Mouse (Mus musculus) liver, adult 2 months (tissue): ENCODE data around the gene Olfr1469. TPM values are rescaled to one million over a fixed set of nuclear protein-coding genes. Genes with fewer than 3 reads are reported as not detected.
"Not testable (repeated sequence)": the region's sequence is repeated elsewhere in the genome, so short reads cannot be mapped to it uniquely, and the experiment has no call there.

Source experiments
- DNase-seq: peaks from one replicate; pipeline ENCODE4 v3.0.0-alpha.2; 2011; ENCODE audit warnings: low read depth, low spot score; ENCODE audit errors: extremely low read depth
- H3K27ac ChIP-seq: fragments of 200-500 bp; replicated peaks from 2 replicates; pipeline ENCODE4 v1.5.1; 2012; ENCODE audit warnings: low read depth, mild to moderate bottlenecking, control low read depth, inconsistent platforms, low read length; ENCODE audit not compliant: insufficient read depth
- H3K27me3 ChIP-seq: fragments of 200-500 bp; 2 replicates; pipeline ENCODE4 v1.6.1; 2012; ENCODE audit warnings: mild to moderate bottlenecking, moderate library complexity, low read length, inconsistent platforms; ENCODE audit not compliant: control insufficient read depth, insufficient read depth
- H3K36me3 ChIP-seq: fragments of 200-500 bp; 2 replicates; pipeline ENCODE4 v1.6.1; 2012; ENCODE audit warnings: low read length, inconsistent platforms; ENCODE audit not compliant: control insufficient read depth, insufficient read depth
- H3K4me1 ChIP-seq: fragments of 200-500 bp; 2 replicates; pipeline ENCODE4 v1.6.1; 2011; ENCODE audit warnings: low read length; ENCODE audit not compliant: control insufficient read depth, insufficient read depth
- H3K4me3 ChIP-seq: fragments of 200-500 bp; 2 replicates; pipeline ENCODE4 v1.5.1; 2011; ENCODE audit warnings: low read depth, mild to moderate bottlenecking, control low read depth, low read length, moderate library complexity; ENCODE audit not compliant: insufficient read depth
- H3K79me2 ChIP-seq: fragments of 200-500 bp; 2 replicates; pipeline ENCODE4 v1.6.1; 2012; ENCODE audit warnings: inconsistent platforms, mild to moderate bottlenecking, low read length, moderate library complexity; ENCODE audit not compliant: control insufficient read depth, insufficient read depth
- H3K9ac ChIP-seq: fragments of 200-500 bp; 2 replicates; pipeline ENCODE4 v1.6.1; 2012; ENCODE audit warnings: low read depth, mild to moderate bottlenecking, control low read depth, inconsistent platforms, low read length
- CTCF ChIP-seq: fragments of 200-500 bp; IDR thresholded peaks from 2 replicates; pipeline ENCODE4 v1.5.1; 2011; ENCODE audit warnings: low read depth, low read length, control low read depth
- POLR2A ChIP-seq: fragments of 200-500 bp; IDR thresholded peaks from 2 replicates; pipeline ENCODE4 v1.6.1; 2011; ENCODE audit warnings: low read length, control low read depth; ENCODE audit not compliant: insufficient read depth; ENCODE audit errors: extremely low read depth
- WGBS: fragments of 180-500 bp; shearing (Covaris S2); methylation state at CpG from one replicate; pipeline ENCODE4 v1.1.7; 2018; 5-methylcytosine and 5-hydroxymethylcytosine counted together
- polyA plus RNA-seq: library from polyadenylated mRNA; depleted of rRNA; stranded (reverse); fragments of >200 nt; gene quantifications from 2 replicates; pipeline ENCODE4 v1.2.3, GENCODE M21; 2012; rRNA removed
- total RNA-seq: library from RNA; depleted of rRNA; stranded (reverse); fragments of >200 nt; gene quantifications from 2 replicates; pipeline ENCODE4 v1.2.3, GENCODE M21; 2014; rRNA removed

The Olfr1469 gene
- total RNA-seq (not detected in 2 replicates), polyA plus RNA-seq (not detected in 2 replicates)

DNA sequence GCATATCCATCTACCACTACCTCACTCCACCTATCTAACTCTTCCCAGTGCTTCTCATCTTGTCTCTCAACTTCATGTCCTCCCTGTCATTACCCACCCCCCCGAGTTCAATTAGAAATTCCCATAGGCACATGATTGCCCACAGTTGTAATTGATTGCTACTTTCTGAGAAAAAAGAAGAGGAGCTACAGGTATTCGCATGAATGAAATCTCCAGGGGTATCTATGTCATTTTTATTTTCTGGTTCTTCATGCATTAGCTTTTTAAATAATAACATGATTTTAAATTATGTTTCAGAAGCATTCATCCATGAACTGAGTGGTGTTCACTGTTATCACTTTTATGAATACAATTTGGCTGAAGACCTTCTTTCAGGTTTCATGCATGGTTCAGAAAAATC, at the start of gene Olfr1469:
Olfr1469 (plus strand) TSS at position 301 of the 400 bp plus-strand sequence.
- TF ChIP-seq CTCF (no peak), POLR2A (no peak)
- 66% methylated on average over 2 of the region's 2 CpGs for WGBS

DNA sequence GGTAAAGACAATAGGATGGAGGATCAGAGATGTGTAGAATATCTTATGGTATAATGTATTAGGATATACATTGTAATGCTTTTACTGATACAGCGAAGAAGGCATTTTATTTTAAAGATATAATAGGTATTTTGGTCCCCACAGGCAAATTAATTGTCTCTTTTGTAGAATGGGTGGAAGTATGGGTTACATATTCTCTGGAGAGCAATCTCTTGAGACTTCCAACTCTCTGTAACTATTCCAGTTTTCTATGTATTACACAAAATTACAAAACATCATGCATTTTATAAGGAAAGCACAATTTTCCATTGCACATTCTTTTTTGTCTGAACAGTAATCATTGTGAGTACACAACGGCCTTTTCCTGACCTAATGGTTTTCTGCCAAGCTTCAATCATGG, 45.7 kb upstream of the Olfr1469 start, which contains the start of gene Olfr1467:
Olfr1467 (plus strand) TSS at position 301 of the 400 bp plus-strand sequence.
- Histone ChIP-seq H3K9ac (no peak within 1 kb of the TSS), H3K36me3 (no peaks in the 10 kb centered on the region), H3K27me3 (no peaks in the 10 kb centered on the region), H3K4me3 (no peak within 1 kb of the TSS), H3K4me1 (no peaks in the 10 kb centered on the region), H3K79me2 (no peaks in the 10 kb centered on the region), H3K27ac (no peak within 1 kb of the TSS)
- 62% methylated on average over 2 of the region's 2 CpGs for WGBS
- DNase-seq, result no peak
- TF ChIP-seq CTCF, result no peak
- TF ChIP-seq POLR2A, result no peak

More for the DNA sequence above, at the start of gene Olfr1469:
- H3K27ac ChIP-seq, result no peak within 1 kb of the TSS
- no peak within 1 kb of the TSS for H3K9ac ChIP-seq
- no peaks in the 10 kb centered on the region for H3K4me1 ChIP-seq
- H3K36me3 ChIP-seq, result no peaks in the 10 kb centered on the region
- no peak for DNase-seq
- no peak within 1 kb of the TSS for H3K4me3 ChIP-seq
- no peaks in the 10 kb centered on the region for H3K27me3 ChIP-seq
- no peaks in the 10 kb centered on the region for H3K79me2 ChIP-seq

DNA sequence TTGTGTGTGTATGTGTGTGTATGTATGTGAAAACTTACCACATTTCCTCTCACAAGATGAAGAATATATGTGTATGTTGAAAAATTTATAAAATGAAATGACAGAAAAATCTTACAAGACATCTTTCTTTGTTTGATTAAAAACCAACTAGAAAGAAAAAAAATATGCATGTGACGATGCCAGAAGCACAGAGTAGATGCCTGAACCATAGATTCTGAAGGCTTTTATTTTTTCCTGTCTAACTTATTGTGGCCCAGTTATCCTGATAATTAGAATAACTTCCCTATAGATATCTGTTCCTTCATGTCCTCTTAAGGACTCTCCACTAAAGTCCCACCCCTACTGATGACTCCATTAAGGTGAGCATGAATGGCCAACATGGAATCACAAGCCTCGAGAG, 35.5 kb downstream of the Olfr1469 start, which contains the start of gene Olfr1471:
Olfr1471 (plus strand) TSS at position 301 of the 400 bp plus-strand sequence.
- H3K9ac ChIP-seq, H3K4me1 ChIP-seq, H3K36me3 ChIP-seq, H3K27ac ChIP-seq, H3K4me3 ChIP-seq, H3K79me2 ChIP-seq, H3K27me3 ChIP-seq, DNase-seq: not testable (repeated sequence)
- WGBS, result 57% methylated on average over 2 of the region's 2 CpGs

DNA sequence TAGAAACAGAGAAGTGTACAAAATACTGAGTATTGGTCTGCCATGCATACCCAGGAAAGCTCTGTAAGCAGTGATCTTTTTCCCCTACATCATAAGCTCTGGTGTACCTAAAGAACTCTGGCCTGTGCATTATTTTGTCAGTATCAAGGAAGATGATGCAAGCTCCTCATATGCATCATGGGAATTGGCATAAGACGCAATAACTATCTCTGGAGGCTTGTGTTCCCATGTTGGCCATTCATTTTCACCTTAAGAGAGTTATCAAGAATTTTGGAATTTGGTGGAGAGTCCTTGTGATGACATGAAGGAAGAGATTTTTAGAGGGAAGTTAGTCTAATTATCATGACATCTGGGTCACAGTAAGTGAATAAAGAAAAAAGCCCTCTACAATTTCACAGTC, 48.3 kb downstream of the Olfr1469 start, which contains the start of gene Olfr1472:
Olfr1472 (minus strand) TSS at position 101 of the 400 bp plus-strand sequence.
- no peak for TF ChIP-seq POLR2A
- no peak for TF ChIP-seq CTCF
- WGBS, result 69% methylated on average over 1 of the region's 1 CpGs

More for the DNA sequence above, 48.3 kb downstream of the Olfr1469 start, which contains the start of gene Olfr1472:
- H3K4me1 ChIP-seq, result no peaks in the 10 kb centered on the region
- no peak within 1 kb of the TSS for H3K9ac ChIP-seq
- no peak for DNase-seq
- no peak within 1 kb of the TSS for H3K27ac ChIP-seq
- no peaks in the 10 kb centered on the region for H3K79me2 ChIP-seq
- H3K36me3 ChIP-seq, result no peaks in the 10 kb centered on the region
- H3K4me3 ChIP-seq, result no peak within 1 kb of the TSS
- no peaks in the 10 kb centered on the region for H3K27me3 ChIP-seq

Other genes starting within 250 kb of the Olfr1469 start
- not detected in 2 replicates for gene Olfr1461, start 244.8 kb upstream of the Olfr1469 start, total RNA-seq
- gene Olfr1461, start 244.8 kb upstream of the Olfr1469 start, polyA plus RNA-seq, result not detected in 2 replicates
- gene Olfr1462, start 222.1 kb upstream of the Olfr1469 start, total RNA-seq, result not detected in 2 replicates
- not detected in 2 replicates for gene Olfr1462, start 222.1 kb upstream of the Olfr1469 start, polyA plus RNA-seq
- not detected in 2 replicates for gene Olfr1463, start 176.5 kb upstream of the Olfr1469 start, total RNA-seq
- not detected in 2 replicates for gene Olfr1463, start 176.5 kb upstream of the Olfr1469 start, polyA plus RNA-seq
- gene Olfr1465, start 92.3 kb upstream of the Olfr1469 start, total RNA-seq, result not detected in 2 replicates
- not detected in 2 replicates for gene Olfr1465, start 92.3 kb upstream of the Olfr1469 start, polyA plus RNA-seq
- not detected in 2 replicates for gene Olfr1466, start 69.0 kb upstream of the Olfr1469 start, total RNA-seq
- gene Olfr1466, start 69.0 kb upstream of the Olfr1469 start, polyA plus RNA-seq, result not detected in 2 replicates
- not detected in 2 replicates for gene Olfr1467, start 45.6 kb upstream of the Olfr1469 start, total RNA-seq
- not detected in 2 replicates for gene Olfr1467, start 45.6 kb upstream of the Olfr1469 start, polyA plus RNA-seq
- gene Olfr1471, start 35.6 kb downstream of the Olfr1469 start, total RNA-seq, result not detected in 2 replicates
- gene Olfr1471, start 35.6 kb downstream of the Olfr1469 start, polyA plus RNA-seq, result not detected in 2 replicates
- not detected in 2 replicates for gene Olfr1472, start 48.2 kb downstream of the Olfr1469 start, total RNA-seq
- gene Olfr1472, start 48.2 kb downstream of the Olfr1469 start, polyA plus RNA-seq, result not detected in 2 replicates
- gene Olfr1474, start 61.7 kb downstream of the Olfr1469 start, total RNA-seq, result not detected in 2 replicates
- gene Olfr1474, start 61.7 kb downstream of the Olfr1469 start, polyA plus RNA-seq, result not detected in 2 replicates
- not detected in 2 replicates for gene Olfr1475, start 72.3 kb downstream of the Olfr1469 start, total RNA-seq
- gene Olfr1475, start 72.3 kb downstream of the Olfr1469 start, polyA plus RNA-seq, result not detected in 2 replicates
- not detected in 2 replicates for gene Olfr1477, start 92.7 kb downstream of the Olfr1469 start, total RNA-seq
- gene Olfr1477, start 92.7 kb downstream of the Olfr1469 start, polyA plus RNA-seq, result not detected in 2 replicates
- gene Olfr1480, start 120.1 kb downstream of the Olfr1469 start, total RNA-seq, result not detected in 2 replicates
- not detected in 2 replicates for gene Olfr1480, start 120.1 kb downstream of the Olfr1469 start, polyA plus RNA-seq
- gene Olfr1484, start 175.7 kb downstream of the Olfr1469 start, total RNA-seq, result not detected in 2 replicates
- not detected in 2 replicates for gene Olfr1484, start 175.7 kb downstream of the Olfr1469 start, polyA plus RNA-seq
- not detected in 2 replicates for gene Olfr1487, start 209.5 kb downstream of the Olfr1469 start, total RNA-seq
- not detected in 2 replicates for gene Olfr1487, start 209.5 kb downstream of the Olfr1469 start, polyA plus RNA-seq
- gene Olfr1489, start 223.8 kb downstream of the Olfr1469 start, total RNA-seq, result not detected in 2 replicates
- gene Olfr1489, start 223.8 kb downstream of the Olfr1469 start, polyA plus RNA-seq, result not detected in 2 replicates
- gene Olfr1490, start 243.2 kb downstream of the Olfr1469 start, total RNA-seq, result not detected in 2 replicates
- gene Olfr1490, start 243.2 kb downstream of the Olfr1469 start, polyA plus RNA-seq, result not detected in 2 replicates